ENCODE assay signal across 28 mouse cellular contexts in genomic region chr19:16755854-16756253, GRCm38 (mm10). TPM values are rescaled to one million over a fixed set of nuclear protein-coding genes. Genes with fewer than 3 reads are reported as not detected.
DNase-seq lines count a peak whose midpoint lies in the region; ATAC-seq and TF ChIP-seq lines count a peak whose summit lies in the region.
"Had no signal": no experiment of that assay in that cellular context is flagged by ENCODE, and none has a peak within 500 bp of the region (broad histone marks: within the 10 kb centered on the region; RNA-seq: fewer than 3 reads in every experiment).

No protein-coding gene starts in this region.

- H3K4me2 ChIP-seq in forebrain, postnatal 0 days (ENCODE audit: low read depth): no peak overlapping the region
- no peak overlapping the region for H3K4me2 ChIP-seq in forebrain, embryonic 13.5 days
- H3K4me2 ChIP-seq in intestine, postnatal 0 days (replicated peaks; ENCODE audit: low read depth): no peak overlapping the region
- no peak overlapping the region for H3K4me2 ChIP-seq in intestine, embryonic 16.5 days (ENCODE audit: low read depth, low read length)
- no peak overlapping the region for H3K4me2 ChIP-seq in lung, embryonic 14.5 days
- H3K4me2 ChIP-seq in CH12.LX (ENCODE audit: insufficient read depth, low read depth, poor library complexity, severe bottlenecking): no peak overlapping the region
- H3K4me2 ChIP-seq: embryonic facial prominence, embryonic 15.5 days; forebrain, embryonic 12.5 days; heart, embryonic 12.5 days; hindbrain, embryonic 15.5 days; liver, embryonic 13.5 days; lung, embryonic 15.5 days; midbrain, embryonic 13.5 days had no signal

- H3K79me2 ChIP-seq in CH12.LX (replicated peaks; ENCODE audit: control insufficient read depth, extremely low read depth, insufficient read depth, poor library complexity, severe bottlenecking): no peaks in the 10 kb centered on the region

- in situ Hi-C loops in CH12.LX (cut with MboI; ENCODE audit: low pct_ligation_motif_present, low pct_unique_long_range_greater_than_20kb, low sequenced_read_pairs): no loop called here

- H3K9ac ChIP-seq in forebrain, postnatal 0 days: no peak overlapping the region
- H3K9ac ChIP-seq in forebrain, embryonic 13.5 days: no peak overlapping the region
- no peak overlapping the region for H3K9ac ChIP-seq in intestine, postnatal 0 days (ENCODE audit: low read depth, low read length)
- H3K9ac ChIP-seq in intestine, embryonic 16.5 days (ENCODE audit: low read depth, low read length): no peak overlapping the region
- H3K9ac ChIP-seq in lung, embryonic 14.5 days: no peak overlapping the region
- H3K9ac ChIP-seq in CH12.LX (ENCODE audit: insufficient read depth, low read depth): no peak overlapping the region
- H3K9ac ChIP-seq: embryonic facial prominence, embryonic 15.5 days; forebrain, embryonic 12.5 days; heart, embryonic 12.5 days; hindbrain, embryonic 15.5 days; liver, embryonic 13.5 days; lung, embryonic 15.5 days; midbrain, embryonic 13.5 days had no signal

- TF ChIP-seq CTCF in forebrain, postnatal 0 days (IDR thresholded peaks at IDR 0.05; ENCODE audit: low read depth): peak; percentile 26
- peak; percentile 40 for TF ChIP-seq CTCF in intestine, postnatal 0 days (IDR thresholded peaks at IDR 0.05; ENCODE audit: low read depth)
- 0 out of 2 replicates have a peak, but pooled peaks have one; percentile 14 for TF ChIP-seq CTCF in lung, embryonic 14.5 days (IDR thresholded peaks at IDR 0.05; ENCODE audit: low read depth)
- peak in 1 of 2 experiments; percentile 32; a peak in 2 of 4 replicates for TF ChIP-seq CTCF in CH12.LX (conservative IDR thresholded peaks at IDR 0.05 in 1 of 2, IDR thresholded peaks at IDR 0.05 in 1 of 2; ENCODE audit: low read depth in 2 of 2, low read length in 2 of 2)

- no peak for ATAC-seq in forebrain, postnatal 0 days
- no peak for ATAC-seq in forebrain, embryonic 13.5 days
- no peak for ATAC-seq in intestine, postnatal 0 days
- no peak for ATAC-seq in intestine, embryonic 16.5 days
- ATAC-seq in lung, embryonic 14.5 days (ENCODE audit: insufficient read depth): no peak
- ATAC-seq: midbrain, embryonic 13.5 days had no signal

- H3K27ac ChIP-seq in forebrain, postnatal 0 days (ENCODE audit: low read depth, low read length): no peak overlapping the region
- H3K27ac ChIP-seq in forebrain, embryonic 13.5 days: no peak overlapping the region
- no peak overlapping the region for H3K27ac ChIP-seq in intestine, postnatal 0 days (ENCODE audit: low read depth, low read length)
- no peak overlapping the region for H3K27ac ChIP-seq in intestine, embryonic 16.5 days (ENCODE audit: low read length)
- no peak overlapping the region for H3K27ac ChIP-seq in lung, embryonic 14.5 days (ENCODE audit: low read depth)
- H3K27ac ChIP-seq in CH12.LX (ENCODE audit: insufficient read depth, low read depth): no peak overlapping the region
- H3K27ac ChIP-seq: embryonic facial prominence, embryonic 10.5 days; embryonic facial prominence, embryonic 15.5 days; forebrain, embryonic 12.5 days; hindbrain, embryonic 15.5 days; liver, embryonic 13.5 days; lung, embryonic 15.5 days; midbrain, embryonic 13.5 days had no signal

- TF ChIP-seq RAD21 in CH12.LX (IDR thresholded peaks at IDR 0.05; ENCODE audit: low read depth, low read length): peak; percentile 15

- no peak for DNase-seq in forebrain, postnatal 0 days
- peak; percentile 12 for DNase-seq in lung, embryonic 14.5 days
- no peak for DNase-seq in lung, adult 18-20 months
- no peak for DNase-seq in CH12.LX (ENCODE audit: extremely low read depth)
- no peak for DNase-seq in spleen, adult 12 weeks (ENCODE audit: low spot score)
- DNase-seq: adrenal gland, adult 8-10 months; cerebellum, adult 2 months; cerebellum, postnatal 14 days; gastrocnemius, postnatal 25 days; heart, adult 18-20 months; left cerebral cortex, postnatal 4 days; liver, embryonic 13.5 days; lung, postnatal 4 days; right cerebral cortex, postnatal 25 days; spleen, adult 18-20 months; thymus, adult 18-20 months; thymus, postnatal 25 days had no signal

- dilution Hi-C loops in CH12.LX (cut with MboI; ENCODE audit: extremely low pct_ligation_motif_present, extremely low pct_unique_long_range_greater_than_20kb, low sequenced_read_pairs): no loop called here

- no peak for TF ChIP-seq EP300 in CH12.LX (IDR thresholded peaks at IDR 0.05; ENCODE audit: low read length)

- H3K36me3 ChIP-seq in forebrain, postnatal 0 days (ENCODE audit: insufficient read depth): no peaks in the 10 kb centered on the region
- H3K36me3 ChIP-seq in forebrain, embryonic 13.5 days (ENCODE audit: poor library complexity, severe bottlenecking): 0 out of 2 replicates have a peak, but pooled peaks cover 8% of the 10 kb centered on the region
- H3K36me3 ChIP-seq in intestine, postnatal 0 days (ENCODE audit: control insufficient read depth, insufficient read depth): peaks cover 10% of the 10 kb centered on the region; the same call in 1 of the 2 replicates
- no peaks in the 10 kb centered on the region for H3K36me3 ChIP-seq in intestine, embryonic 16.5 days (ENCODE audit: control insufficient read depth, insufficient read depth, low read length)
- no peaks in the 10 kb centered on the region for H3K36me3 ChIP-seq in lung, embryonic 14.5 days (ENCODE audit: insufficient read depth)
- H3K36me3 ChIP-seq in CH12.LX (replicated peaks in 1 of 2; ENCODE audit: control insufficient read depth in 1 of 2, insufficient read depth in 1 of 2, low read length in 1 of 2): peaks cover 23 to 46% of the 10 kb centered on the region in 2 experiments
- H3K36me3 ChIP-seq: embryonic facial prominence, embryonic 15.5 days; forebrain, embryonic 12.5 days; hindbrain, embryonic 15.5 days; lung, embryonic 15.5 days; midbrain, embryonic 13.5 days had no signal

- no peaks in the 10 kb centered on the region for H3K27me3 ChIP-seq in forebrain, postnatal 0 days (ENCODE audit: insufficient read depth, low read length)
- H3K27me3 ChIP-seq in forebrain, embryonic 13.5 days: no peaks in the 10 kb centered on the region
- H3K27me3 ChIP-seq in intestine, postnatal 0 days (replicated peaks; ENCODE audit: control insufficient read depth, insufficient read depth, low read length): no peaks in the 10 kb centered on the region
- no peaks in the 10 kb centered on the region for H3K27me3 ChIP-seq in intestine, embryonic 16.5 days (replicated peaks; ENCODE audit: control insufficient read depth, insufficient read depth, low read length)
- no peaks in the 10 kb centered on the region for H3K27me3 ChIP-seq in lung, embryonic 14.5 days (ENCODE audit: insufficient read depth, low read length)
- no peaks in the 10 kb centered on the region for H3K27me3 ChIP-seq in CH12.LX (replicated peaks)
- H3K27me3 ChIP-seq: embryonic facial prominence, embryonic 15.5 days; forebrain, embryonic 12.5 days; heart, embryonic 12.5 days; hindbrain, embryonic 15.5 days; liver, embryonic 13.5 days; lung, embryonic 15.5 days; megakaryocyte, embryonic 14.5 days; midbrain, embryonic 13.5 days had no signal

- H3K9me3 ChIP-seq in forebrain, postnatal 0 days (ENCODE audit: low read length): no peaks in the 10 kb centered on the region
- H3K9me3 ChIP-seq in forebrain, embryonic 13.5 days (replicated peaks): no peaks in the 10 kb centered on the region
- no peaks in the 10 kb centered on the region for H3K9me3 ChIP-seq in intestine, postnatal 0 days (ENCODE audit: control insufficient read depth)
- H3K9me3 ChIP-seq in intestine, embryonic 16.5 days (ENCODE audit: control insufficient read depth, low read length): no peaks in the 10 kb centered on the region
- no peaks in the 10 kb centered on the region for H3K9me3 ChIP-seq in lung, embryonic 14.5 days (ENCODE audit: low read depth, low read length)
- no peaks in the 10 kb centered on the region for H3K9me3 ChIP-seq in CH12.LX (replicated peaks; ENCODE audit: low read length)
- H3K9me3 ChIP-seq: embryonic facial prominence, embryonic 10.5 days; embryonic facial prominence, embryonic 15.5 days; forebrain, embryonic 12.5 days; heart, embryonic 12.5 days; hindbrain, embryonic 15.5 days; liver, embryonic 13.5 days; lung, embryonic 15.5 days; megakaryocyte, embryonic 14.5 days; midbrain, embryonic 13.5 days had no signal

- no peak overlapping the region for H3K4me3 ChIP-seq in forebrain, postnatal 0 days (ENCODE audit: low read depth, low read length)
- H3K4me3 ChIP-seq in forebrain, embryonic 13.5 days: no peak overlapping the region
- no peak overlapping the region for H3K4me3 ChIP-seq in intestine, postnatal 0 days (ENCODE audit: low read depth, low read length)
- H3K4me3 ChIP-seq in intestine, embryonic 16.5 days (ENCODE audit: low read length): no peak overlapping the region
- no peak overlapping the region for H3K4me3 ChIP-seq in lung, embryonic 14.5 days (ENCODE audit: low read depth, low read length)
- H3K4me3 ChIP-seq in CH12.LX (replicated peaks in 1 of 3; ENCODE audit: low read depth in 2 of 3, low read length in 2 of 3, poor library complexity in 1 of 3): no peak overlapping the region
- H3K4me3 ChIP-seq: embryonic facial prominence, embryonic 10.5 days; embryonic facial prominence, embryonic 15.5 days; forebrain, embryonic 12.5 days; heart, embryonic 12.5 days; hindbrain, embryonic 15.5 days; liver, embryonic 13.5 days; lung, embryonic 15.5 days; megakaryocyte, embryonic 14.5 days; midbrain, embryonic 13.5 days had no signal

- no peak for TF ChIP-seq POLR2A in CH12.LX (IDR thresholded peaks at IDR 0.05; ENCODE audit: low read depth, low read length)

- no peaks in the 10 kb centered on the region for H3K4me1 ChIP-seq in forebrain, postnatal 0 days (ENCODE audit: insufficient read depth)
- H3K4me1 ChIP-seq in forebrain, embryonic 13.5 days: no peaks in the 10 kb centered on the region
- H3K4me1 ChIP-seq in intestine, postnatal 0 days (replicated peaks; ENCODE audit: control insufficient read depth, insufficient read depth, low read length): no peaks in the 10 kb centered on the region
- no peaks in the 10 kb centered on the region for H3K4me1 ChIP-seq in intestine, embryonic 16.5 days (ENCODE audit: control insufficient read depth, insufficient read depth, low read length)
- H3K4me1 ChIP-seq in lung, embryonic 14.5 days (ENCODE audit: insufficient read depth): no peaks in the 10 kb centered on the region
- H3K4me1 ChIP-seq in CH12.LX (ENCODE audit: control insufficient read depth in 1 of 2, insufficient read depth in 2 of 2): no peaks in the 10 kb centered on the region
- H3K4me1 ChIP-seq: embryonic facial prominence, embryonic 10.5 days; embryonic facial prominence, embryonic 15.5 days; forebrain, embryonic 12.5 days; heart, embryonic 12.5 days; hindbrain, embryonic 15.5 days; lung, embryonic 15.5 days; midbrain, embryonic 13.5 days had no signal

RNA-seq across cellular contexts. Expression of gene Vps13a, which starts 24.9 kb away (rescaled TPM):
- 19.2 and 23.5 TPM in 2 replicates for total RNA-seq in forebrain, postnatal 0 days (2014; rRNA removed)
- polyA plus RNA-seq in forebrain, postnatal 0 days (2015; fragmentation: Nextera tagmentation; extraction: Ambion mirVana): 3.2 and 5.4 TPM in 2 replicates
- polyA plus RNA-seq in forebrain, embryonic 13.5 days (2015; fragmentation: Nextera tagmentation; extraction: Ambion mirVana): 7.9 and 10.0 TPM in 2 replicates
- polyA plus RNA-seq in intestine, postnatal 0 days (2015; fragmentation: Nextera tagmentation; extraction: Ambion mirVana): 6.3 and 6.9 TPM in 2 replicates
- 7.6 and 9.2 TPM in 2 replicates for polyA plus RNA-seq in intestine, embryonic 16.5 days (2015; fragmentation: Nextera tagmentation; extraction: Ambion mirVana)
- 12.0 and 12.2 TPM in 2 replicates for polyA plus RNA-seq in lung, embryonic 14.5 days (2014; fragmentation: Nextera tagmentation; extraction: Ambion mirVana)
- 27.8 and 35.9 TPM in 2 replicates for total RNA-seq in CH12.LX (2012; rRNA removed)
- total RNA-seq in CH12.LX (2014; rRNA removed): 32.5 and 33.5 TPM in 2 replicates
- polyA plus RNA-seq in CH12.LX (2012; ENCODE audit: insufficient read length, low read depth): 31.9 and 36.7 TPM in 2 replicates
